Mouse (Mus musculus) bone marrow, adult 2 months (tissue): Measurements from ENCODE around the gene Hk2. TPM values are rescaled to one million over a fixed set of nuclear protein-coding genes. Genes with fewer than 3 reads are reported as not detected.

Source experiments
- H3K27ac ChIP-seq: fragments of 200-500 bp; 2 replicates; pipeline ENCODE4 v1.5.1; 2012; ENCODE audit warnings: low read depth, mild to moderate bottlenecking, control low read depth, inconsistent platforms, low read length; ENCODE audit not compliant: control insufficient read depth, poor library complexity, insufficient read depth
- H3K4me1 ChIP-seq: fragments of 200-500 bp; 2 replicates; pipeline ENCODE4 v1.6.1; 2011; ENCODE audit warnings: low read length; ENCODE audit not compliant: control insufficient read depth, insufficient read depth
- H3K4me3 ChIP-seq: fragments of 200-500 bp; replicated peaks from 2 replicates; pipeline ENCODE3; 2011; ENCODE audit warnings: mild to moderate bottlenecking, low read depth, low read length, control low read depth; ENCODE audit not compliant: control insufficient read depth
- CTCF ChIP-seq: fragments of 200-500 bp; IDR thresholded peaks from 2 replicates; pipeline ENCODE4 v1.5.1; 2011; ENCODE audit warnings: low read length, control low read depth; ENCODE audit not compliant: control insufficient read depth, insufficient read depth
- POLR2A ChIP-seq: fragments of 200-500 bp; IDR thresholded peaks from 2 replicates; pipeline ENCODE4 v1.6.1; 2011; ENCODE audit warnings: low read depth, mild to moderate bottlenecking, control low read depth, low read length, borderline replicate concordance; ENCODE audit not compliant: control insufficient read depth
- WGBS: fragments of 180-500 bp; shearing (Covaris S2); methylation state at CpG from one replicate; pipeline ENCODE4 v1.1.7; 2018; 5-methylcytosine and 5-hydroxymethylcytosine counted together
- polyA plus RNA-seq: library from polyadenylated mRNA; stranded (reverse); fragments of >200 nt; gene quantifications from 2 replicates; pipeline ENCODE4 v1.2.4, GENCODE M21; 2011; ENCODE audit warnings: low replicate concordance; ENCODE audit not compliant: missing spikeins, insufficient read depth, insufficient read length

The Hk2 gene
- polyA plus RNA-seq, 1 experiment = 33.9 TPM

GRCm38 (mm10) chr6:82767734-82768586 lies 6.3 kb downstream of the Hk2 start:
- TF ChIP-seq CTCF (no peak), POLR2A (no peak)
- Histone ChIP-seq H3K27ac (no peak overlapping the region), H3K4me1 (peaks cover 14% of the 10 kb centered on the region; the same call in 1 of the 2 replicates), H3K4me3 (no peak overlapping the region)
- 83% methylated on average over 12 of the region's 12 CpGs for WGBS

- WGBS = 44% methylated on average over 4 of the region's 4 CpGs
- peaks cover 16% of the 10 kb centered on the region; the same call in 1 of the 2 replicates for H3K4me1 ChIP-seq
- TF ChIP-seq POLR2A (no peak), CTCF (no peak)
- no peak overlapping the region for H3K4me3 ChIP-seq
- no peak overlapping the region for H3K27ac ChIP-seq
Measured at GRCm38 (mm10) chr6:82766636-82767035, 7.6 kb downstream of the Hk2 start.

- peaks cover 13% of the 10 kb centered on the region for H3K4me1 ChIP-seq
- TF ChIP-seq CTCF = no peak
- TF ChIP-seq POLR2A = no peak
- WGBS = 85% methylated on average over 2 of the region's 2 CpGs
- H3K27ac ChIP-seq = peak overlapping the region; percentile 70; the same call in 1 of the 2 replicates
- H3K4me3 ChIP-seq = no peak overlapping the region
Measured at GRCm38 (mm10) chr6:82765261-82765660, 9.0 kb downstream of the Hk2 start.

DNA sequence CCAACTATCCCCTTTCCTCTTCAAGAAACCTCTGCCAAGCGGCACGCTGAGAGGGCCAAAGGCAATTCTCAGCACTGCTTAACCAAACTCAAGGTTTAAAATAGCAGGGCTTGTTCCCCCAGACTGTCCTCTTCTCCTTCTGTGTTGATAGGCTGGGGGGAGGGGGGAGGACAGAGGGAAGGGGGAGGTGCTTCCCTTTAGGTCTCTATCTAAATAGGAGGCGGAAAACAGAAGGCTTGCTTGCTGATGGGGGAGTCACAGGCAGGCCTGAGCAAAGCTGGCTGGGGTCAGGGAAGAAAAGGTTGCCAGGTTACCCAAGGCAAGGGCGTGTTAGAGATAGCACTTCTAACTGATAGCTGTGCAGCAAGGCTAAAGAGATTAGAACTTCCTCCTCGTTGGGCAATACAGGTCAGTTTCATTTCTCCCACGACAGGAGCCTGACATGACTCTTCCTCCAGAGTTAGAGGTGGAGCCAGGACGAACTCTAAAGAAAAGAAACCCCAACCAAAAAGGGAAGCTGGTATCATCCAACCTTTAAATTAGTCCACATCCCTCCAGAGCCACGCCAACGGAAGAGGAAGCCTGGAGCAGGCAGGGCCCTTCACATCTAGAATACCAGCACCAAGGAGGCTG lies 10.3 kb downstream of the Hk2 start:
- H3K4me3 ChIP-seq = no peak overlapping the region
- WGBS = 5% methylated on average over 9 of the region's 9 CpGs

GRCm38 (mm10) chr6:82762728-82763127 lies 11.5 kb downstream of the Hk2 start:
- H3K4me1 ChIP-seq = peaks cover 13% of the 10 kb centered on the region
- no peak for TF ChIP-seq CTCF
- no peak for TF ChIP-seq POLR2A
- H3K4me3 ChIP-seq = no peak overlapping the region
- peak overlapping the region; percentile 15; the same call in 1 of the 2 replicates for H3K27ac ChIP-seq
- 61% methylated on average over 2 of the region's 2 CpGs for WGBS

More for the DNA sequence above, 10.3 kb downstream of the Hk2 start:
- Histone ChIP-seq H3K27ac (peak overlapping the region; percentile 85), H3K4me1 (peaks cover 13% of the 10 kb centered on the region)
- TF ChIP-seq POLR2A = no peak
- TF ChIP-seq CTCF = no peak

DNA sequence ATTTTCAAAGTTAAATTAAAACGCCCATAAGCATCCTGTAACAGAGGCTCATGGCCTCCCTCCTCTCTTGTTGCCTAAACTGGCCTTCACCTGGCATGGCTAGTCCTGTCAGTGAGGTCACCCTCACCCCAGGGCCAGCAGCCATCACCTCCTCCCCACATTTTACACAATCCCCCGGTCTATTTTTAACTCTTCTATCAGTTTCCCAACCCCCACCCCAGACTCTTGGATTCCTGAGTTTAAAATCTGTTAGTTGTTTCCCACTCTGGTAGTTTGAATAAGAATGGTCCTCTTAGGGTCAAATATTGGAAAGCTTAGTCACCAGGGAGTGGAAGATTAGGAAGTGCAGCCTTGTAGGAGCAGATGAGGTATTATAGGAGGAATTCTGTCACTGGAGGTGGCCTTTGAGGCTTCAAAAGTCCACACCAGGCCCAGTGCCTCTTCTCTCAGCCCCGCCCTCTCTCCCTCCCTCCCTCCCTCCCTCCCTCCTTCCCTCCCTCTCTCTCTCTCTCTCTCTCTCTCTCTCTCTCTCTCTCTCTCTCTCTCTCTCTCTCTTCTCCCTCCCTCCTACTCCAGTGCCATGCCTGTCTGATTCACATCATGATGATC lies 13.4 kb downstream of the Hk2 start:
- no peak for TF ChIP-seq CTCF
- WGBS = 44% methylated on average over 3 of the region's 3 CpGs
- no peak overlapping the region for H3K4me3 ChIP-seq
- peaks cover 10% of the 10 kb centered on the region for H3K4me1 ChIP-seq
- no peak overlapping the region for H3K27ac ChIP-seq

GRCm38 (mm10) chr6:82759241-82759640 lies 15.0 kb downstream of the Hk2 start:
- WGBS = 83% methylated on average over 5 of the region's 5 CpGs
- TF ChIP-seq POLR2A (no peak), CTCF (no peak)
- H3K27ac ChIP-seq = no peak overlapping the region
- H3K4me3 ChIP-seq = no peak overlapping the region
- H3K4me1 ChIP-seq = peaks cover 7% of the 10 kb centered on the region

DNA sequence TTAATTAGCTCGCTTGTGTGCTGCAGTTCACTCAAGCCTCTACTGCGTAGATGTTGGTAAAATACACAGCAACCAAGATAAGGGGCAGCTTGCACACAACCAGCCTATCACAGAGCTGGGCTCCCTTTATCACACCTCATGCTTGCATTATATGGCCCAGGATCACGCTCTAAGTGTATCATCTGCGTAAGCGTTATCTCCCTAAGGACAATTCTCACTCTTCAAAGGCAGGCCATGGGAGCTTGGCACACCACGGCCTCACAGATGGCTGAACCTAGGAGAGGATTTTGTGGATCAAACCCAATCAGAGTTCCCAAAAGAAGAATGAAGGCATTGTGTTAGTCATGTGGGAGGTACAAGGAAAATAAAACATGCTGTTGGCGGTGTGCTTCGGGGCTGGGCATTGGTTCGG lies 17.4 kb downstream of the Hk2 start:
- 73% methylated on average over 9 of the region's 9 CpGs for WGBS
- no peak overlapping the region for H3K27ac ChIP-seq
- H3K4me3 ChIP-seq = no peak overlapping the region
- no peak for TF ChIP-seq CTCF
- no peak for TF ChIP-seq POLR2A
- peaks cover 2% of the 10 kb centered on the region for H3K4me1 ChIP-seq
